Mouse (Mus musculus) bone marrow, adult 2 months (tissue): ENCODE measurements at regions not wholly inside any gene's neighbourhood (a gene's known extent, or its start where the extent isn't known, plus 50 kb on each side); places are given as distances from the start of the nearest gene placed in this dataset.

Source experiments
- CTCF ChIP-seq: fragments of 200-500 bp; IDR thresholded peaks from 2 replicates; pipeline ENCODE4 v1.5.1; 2011; ENCODE audit warnings: low read length, control low read depth; ENCODE audit not compliant: control insufficient read depth, insufficient read depth
- POLR2A ChIP-seq: fragments of 200-500 bp; IDR thresholded peaks from 2 replicates; pipeline ENCODE4 v1.6.1; 2011; ENCODE audit warnings: low read depth, mild to moderate bottlenecking, control low read depth, low read length, borderline replicate concordance; ENCODE audit not compliant: control insufficient read depth

- TF ChIP-seq CTCF, result no peak
- no peak for TF ChIP-seq POLR2A
Measured at GRCm38 (mm10) chr13:83056415-83056814, 447.4 kb upstream of the Mef2c start.
